Mouse (Mus musculus): Measurements from ENCODE around the gene Irx4.

DNA sequence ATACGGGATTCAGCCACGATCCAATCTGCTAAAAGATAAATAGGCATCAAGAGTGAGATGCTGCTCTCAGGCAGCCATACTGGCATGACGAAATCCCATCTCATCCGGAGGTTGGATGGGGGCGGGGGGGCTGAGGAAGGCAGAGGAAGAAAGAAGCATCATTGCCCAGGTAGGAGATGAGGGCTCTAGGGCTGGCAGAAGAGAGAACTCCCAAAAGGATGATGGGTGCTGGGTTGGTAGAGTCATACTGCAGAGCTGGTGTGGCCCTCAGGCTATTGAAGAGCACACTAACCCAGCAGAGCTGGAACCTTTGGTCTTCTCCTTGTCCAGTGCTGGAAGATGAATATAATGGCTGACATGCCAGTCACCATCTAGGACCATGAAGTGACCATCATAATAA lies 17.7 kb upstream of the Irx4 start:
- TF ChIP-seq GATA1 (IDR thresholded peaks at IDR 0.05; ENCODE audit: low read length) (no peak), TAL1 (IDR thresholded peaks at IDR 0.05; ENCODE audit: low read length) (no peak)

Data from erythroblast, embryonic 14.5 days (primary cell).